Mouse (Mus musculus) mammary gland, adult 2 months (tissue): Measurements from ENCODE around the gene Defa2. TPM values are rescaled to one million over a fixed set of nuclear protein-coding genes. Genes with fewer than 3 reads are reported as not detected.

Experiments
- polyA plus RNA-seq: library from polyadenylated mRNA; depleted of rRNA; stranded (reverse); fragments of >200 nt; gene quantifications from 2 replicates; pipeline ENCODE4 v1.2.3, GENCODE M21; 2012; ENCODE audit warnings: low replicate concordance; rRNA removed

Defa2 gene
- polyA plus RNA-seq, result not detected in 2 replicates

DNA sequence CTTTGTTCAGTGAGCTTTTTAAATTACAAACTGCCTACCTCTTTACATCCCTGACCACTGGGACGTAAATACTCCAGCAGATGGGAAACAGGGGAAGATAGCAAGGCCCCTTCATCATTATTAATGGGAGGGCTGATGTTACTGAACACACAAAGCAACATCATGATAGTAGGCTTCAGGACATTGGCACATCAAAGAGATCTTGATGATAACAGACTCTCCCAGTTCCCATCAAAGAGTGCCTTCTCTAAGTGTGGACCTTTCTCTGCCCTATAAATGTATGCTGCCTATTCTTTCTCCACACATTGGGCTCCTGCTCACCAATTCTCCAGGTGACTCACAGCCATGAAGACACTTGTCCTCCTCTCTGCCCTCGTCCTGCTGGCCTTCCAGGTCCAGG lies at the start of gene Defa2:
Gene Defa2, plus strand, starts transcription at position 301 of the 400 bp plus-strand sequence.

DNA sequence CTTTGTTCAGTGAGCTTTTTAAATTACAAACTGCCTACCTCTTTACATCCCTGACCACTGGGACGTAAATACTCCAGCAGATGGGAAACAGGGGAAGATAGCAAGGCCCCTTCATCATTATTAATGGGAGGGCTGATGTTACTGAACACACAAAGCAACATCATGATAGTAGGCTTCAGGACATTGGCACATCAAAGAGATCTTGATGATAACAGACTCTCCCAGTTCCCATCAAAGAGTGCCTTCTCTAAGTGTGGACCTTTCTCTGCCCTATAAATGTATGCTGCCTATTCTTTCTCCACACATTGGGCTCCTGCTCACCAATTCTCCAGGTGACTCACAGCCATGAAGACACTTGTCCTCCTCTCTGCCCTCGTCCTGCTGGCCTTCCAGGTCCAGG lies 13.2 kb downstream of the Defa2 start, which contains the start of gene Defa33:
Gene Defa33, plus strand, starts transcription at position 301 of the 400 bp plus-strand sequence.

DNA sequence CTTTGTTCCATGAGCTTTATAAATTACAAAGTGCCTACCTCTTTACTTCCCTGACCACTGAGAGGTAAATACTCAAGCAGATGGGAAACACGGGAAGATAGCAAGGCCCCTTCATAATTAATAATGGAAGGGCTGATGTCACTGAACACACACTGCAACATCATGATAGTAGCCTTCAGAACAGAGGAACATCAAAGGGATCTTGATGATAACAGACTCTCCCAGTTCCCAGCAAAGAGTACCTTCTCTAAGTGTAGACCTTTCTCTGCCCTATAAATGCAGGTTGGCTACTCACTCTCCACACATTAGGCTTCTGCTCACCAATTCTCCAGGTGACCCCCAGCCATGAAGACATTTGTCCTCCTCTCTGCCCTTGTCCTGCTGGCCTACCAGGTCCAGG lies 48.8 kb downstream of the Defa2 start, which contains the start of gene Defa36:
Gene Defa36, plus strand, starts transcription at position 301 of the 400 bp plus-strand sequence.

Other genes starting within 250 kb of the Defa2 start
- not detected in 2 replicates for gene Defa30, start 243.9 kb upstream of the Defa2 start, polyA plus RNA-seq
- gene Defa22, start 216.2 kb upstream of the Defa2 start, polyA plus RNA-seq, result not detected in 2 replicates
- not detected in 2 replicates for gene Defa31, start 186.9 kb upstream of the Defa2 start, polyA plus RNA-seq
- gene Gm15293, start 177.0 kb upstream of the Defa2 start, polyA plus RNA-seq, result not detected in 2 replicates
- gene Gm15292, start 128.8 kb upstream of the Defa2 start, polyA plus RNA-seq, result not detected in 2 replicates
- gene Defa27, start 63.0 kb upstream of the Defa2 start, polyA plus RNA-seq, result not detected in 2 replicates
- gene Defa29, start 51.5 kb upstream of the Defa2 start, polyA plus RNA-seq, result not detected in 2 replicates
- gene Defa33, start 13.3 kb downstream of the Defa2 start, polyA plus RNA-seq, result not detected in 2 replicates
- not detected in 2 replicates for gene Defa36, start 48.9 kb downstream of the Defa2 start, polyA plus RNA-seq
- not detected in 2 replicates for gene Gm7849, start 78.0 kb downstream of the Defa2 start, polyA plus RNA-seq
- gene Defa20, start 130.7 kb downstream of the Defa2 start, polyA plus RNA-seq, result not detected in 2 replicates
- gene Defa32, start 150.5 kb downstream of the Defa2 start, polyA plus RNA-seq, result not detected in 2 replicates
- not detected in 2 replicates for gene Defa37, start 186.9 kb downstream of the Defa2 start, polyA plus RNA-seq
- not detected in 2 replicates for gene Defa28, start 204.5 kb downstream of the Defa2 start, polyA plus RNA-seq
- not detected in 2 replicates for gene Gm7861, start 216.0 kb downstream of the Defa2 start, polyA plus RNA-seq
- not detected in 2 replicates for gene Defa26, start 239.7 kb downstream of the Defa2 start, polyA plus RNA-seq